Mouse (Mus musculus): ENCODE data around the gene Ccdc81.

- TF ChIP-seq CTCF (IDR thresholded peaks at IDR 0.05; ENCODE audit: borderline replicate concordance, extremely low read depth, insufficient read depth, insufficient read length) (no peak), POLR2A (IDR thresholded peaks at IDR 0.05; ENCODE audit: borderline replicate concordance, extremely low read depth, insufficient read depth, insufficient read length, poor library complexity, severe bottlenecking) (no peak)
These were observed 20.2 kb upstream of the Ccdc81 start for GRCm38 (mm10) chr7:89923441-89924180.

Measured in brain, embryonic 14.5 days (tissue).